9 mouse cellular contexts compared by ENCODE assay signal in genomic region chr1:181020756-181021487, GRCm38 (mm10). TPM values are rescaled to one million over a fixed set of nuclear protein-coding genes. Genes with fewer than 3 reads are reported as not detected.
A peak's percentile ranks its signal among the peaks of the same experiment; 100 is the strongest.
DNase-seq lines count a peak whose midpoint lies in the region; ATAC-seq lines count a peak whose summit lies in the region.
"Had no signal": no experiment of that assay in that cellular context is flagged by ENCODE, and none has a peak within 500 bp of the region (broad histone marks: within the 10 kb centered on the region; RNA-seq: fewer than 3 reads in every experiment).

TSS of gene Ephx1 (minus strand) at chr1:181020904.

- H3K4me3 ChIP-seq in intestine, embryonic 14.5 days (ENCODE audit: low read depth, low read length), result no peak within 1 kb of the TSS
- no peak within 1 kb of the TSS for H3K4me3 ChIP-seq in intestine, embryonic 15.5 days (replicated peaks)
- H3K4me3 ChIP-seq: midbrain, embryonic 12.5 days had no signal

- H3K27ac ChIP-seq in intestine, embryonic 14.5 days (ENCODE audit: low read depth), result no peak within 1 kb of the TSS
- no peak within 1 kb of the TSS for H3K27ac ChIP-seq in intestine, embryonic 15.5 days
- H3K27ac ChIP-seq: midbrain, embryonic 12.5 days had no signal

- H3K4me2 ChIP-seq in intestine, embryonic 14.5 days (ENCODE audit: low read length), result no peak within 1 kb of the TSS
- no peak within 1 kb of the TSS for H3K4me2 ChIP-seq in intestine, embryonic 15.5 days (replicated peaks)
- H3K4me2 ChIP-seq: midbrain, embryonic 12.5 days had no signal

- no peak within 1 kb of the TSS for H3K9ac ChIP-seq in intestine, embryonic 14.5 days (ENCODE audit: low read length)
- no peak within 1 kb of the TSS for H3K9ac ChIP-seq in intestine, embryonic 15.5 days
- H3K9ac ChIP-seq: midbrain, embryonic 12.5 days had no signal

- peak; percentile 46 for DNase-seq in intestine, embryonic 14.5 days (ENCODE audit: low spot score)
- DNase-seq in adrenal gland, postnatal 4 days (ENCODE audit: low spot score in 2 of 2), result no peak
- no peak for DNase-seq in layer of hippocampus, postnatal 10 days (ENCODE audit: low spot score in 2 of 2)
- no peak for DNase-seq in right cerebral cortex, postnatal 25 days
- DNase-seq in lung, postnatal 10 days, result no peak
- no peak for DNase-seq in lung, postnatal 36 days

- no peak for ATAC-seq in intestine, embryonic 14.5 days (replicated peaks; ENCODE audit: low FRiP score, low TSS enrichment, low read depth)
- ATAC-seq in intestine, embryonic 15.5 days, result no peak
- no peak for ATAC-seq in CD4-positive, CD25-positive, alpha-beta regulatory T cell, adult 4 months

- no peaks in the 10 kb centered on the region for H3K9me3 ChIP-seq in intestine, embryonic 14.5 days (ENCODE audit: control insufficient read depth, low read length)
- H3K9me3 ChIP-seq in intestine, embryonic 15.5 days, result no peaks in the 10 kb centered on the region
- H3K9me3 ChIP-seq: midbrain, embryonic 12.5 days had no signal

- H3K4me1 ChIP-seq in intestine, embryonic 14.5 days (replicated peaks; ENCODE audit: control insufficient read depth, insufficient read depth, low read length), result peaks cover 2% of the 10 kb centered on the region; the same call in 1 of the 2 replicates
- peaks cover 15% of the 10 kb centered on the region for H3K4me1 ChIP-seq in intestine, embryonic 15.5 days (replicated peaks)

- 55% methylated on average over 5 of the region's 5 CpGs for WGBS in intestine, embryonic 14.5 days
- WGBS in intestine, embryonic 15.5 days, result 51% methylated on average over 5 of the region's 5 CpGs

- no peaks in the 10 kb centered on the region for H3K27me3 ChIP-seq in intestine, embryonic 14.5 days (replicated peaks; ENCODE audit: control insufficient read depth, insufficient read depth, low read length)
- no peaks in the 10 kb centered on the region for H3K27me3 ChIP-seq in intestine, embryonic 15.5 days (replicated peaks)

- no peaks in the 10 kb centered on the region for H3K36me3 ChIP-seq in intestine, embryonic 14.5 days (ENCODE audit: control insufficient read depth, insufficient read depth, low read length)
- H3K36me3 ChIP-seq in intestine, embryonic 15.5 days, result no peaks in the 10 kb centered on the region
- H3K36me3 ChIP-seq: midbrain, embryonic 12.5 days had no signal

RNA-seq across cellular contexts. Expression of gene Ephx1, which starts in this region (rescaled TPM):
- polyA plus RNA-seq in intestine, embryonic 14.5 days (2014; fragmentation: Nextera tagmentation; extraction: Ambion mirVana), result 1.9 and 2.8 TPM in 2 replicates
- polyA plus RNA-seq in intestine, embryonic 15.5 days (2015; fragmentation: Nextera tagmentation; extraction: Ambion mirVana), result 3.6 and 4.0 TPM in 2 replicates
- 100 to 1,000 TPM; 247 to 262 TPM for polyA plus RNA-seq in CD4-positive, CD25-positive, alpha-beta regulatory T cell, adult 4 months (2017; shearing (Covaris generic))
- 10 to 100 TPM; 85.8 to 86.5 TPM for total RNA-seq in adrenal gland, postnatal 4 days (2021)
- 10 to 100 TPM; 14.0 to 16.2 TPM for total RNA-seq in layer of hippocampus, postnatal 10 days (2021)

Comparison
In these comparisons a context has a peak if more than half of its experiments do, and no peak if none do; other contexts are left out.
1. RNA of gene Ephx1 (total RNA-seq): 85.8 to 86.5 TPM in adrenal gland, postnatal 4 days; 14.0 to 16.2 TPM in layer of hippocampus, postnatal 10 days; every median in the first group is over 4 times any median in the second.
2. RNA of gene Ephx1 (polyA plus RNA-seq): 247 to 262 TPM in CD4-positive, CD25-positive, alpha-beta regulatory T cell, adult 4 months; 3.6 to 4.0 TPM in intestine, embryonic 15.5 days and 1.9 to 2.8 TPM in intestine, embryonic 14.5 days; every median in the first group is over 10 times any median in the second.